Mouse (Mus musculus) thymus, postnatal 36 days (tissue): ENCODE measurements around the gene Arfip2.

Experiments used
- DNase-seq, 2 experiments: peaks; one replicate each; pipeline ENCODE4 v3.0.0; 2022; ENCODE audit warnings: mixed read lengths in 2 of 2

Arfip2 gene

GRCm38 (mm10) chr7:105640233-105640893, at the start of gene Arfip2, which contains the start of gene Gm45799:
Gene Arfip2 (minus strand): TSS chr7:105640416.
Gene Gm45799 (plus strand): TSS chr7:105640552.
- peak; percentile 92 to 96 for DNase-seq

- DNase-seq: no peak
Measured at GRCm38 (mm10) chr7:105685541-105686197, 45.5 kb upstream of the Arfip2 start.

- DNase-seq: peak; percentile 72 to 74
Measured at GRCm38 (mm10) chr7:105650639-105651435, 10.6 kb upstream of the Arfip2 start, which contains the start of gene Dnhd1. Gene Dnhd1 (plus strand): TSS chr7:105650827.

- no peak for DNase-seq
Measured at GRCm38 (mm10) chr7:105641936-105642335, 1.7 kb upstream of the Arfip2 start.

- no peak for DNase-seq
Measured at GRCm38 (mm10) chr7:105640894-105641255, 659 bp upstream of the Arfip2 start.

GRCm38 (mm10) chr7:105639756-105640155, 460 bp downstream of the Arfip2 start, which contains the start of gene Timm10b:
Gene Timm10b (plus strand): TSS chr7:105640056.
- DNase-seq: no peak

- no peak for DNase-seq
Measured at GRCm38 (mm10) chr7:105639304-105639703, 912 bp downstream of the Arfip2 start.

- no peak for DNase-seq
Measured at GRCm38 (mm10) chr7:105638776-105639175, 1.4 kb downstream of the Arfip2 start.

- no peak for DNase-seq
Measured at GRCm38 (mm10) chr7:105635726-105636125, 4.5 kb downstream of the Arfip2 start.

GRCm38 (mm10) chr7:105634272-105634920, 5.8 kb downstream of the Arfip2 start:
- DNase-seq: no peak

GRCm38 (mm10) chr7:105633801-105634135, 6.4 kb downstream of the Arfip2 start:
- DNase-seq: no peak

GRCm38 (mm10) chr7:105633127-105633800, 7.0 kb downstream of the Arfip2 start, which contains the start of gene Trim3:
Gene Trim3 (minus strand): TSS chr7:105633571.
- DNase-seq: peak; percentile 85 to 89

GRCm38 (mm10) chr7:105632551-105632972, 7.7 kb downstream of the Arfip2 start:
- DNase-seq: no peak

GRCm38 (mm10) chr7:105628633-105629032, 11.6 kb downstream of the Arfip2 start:
- DNase-seq: no peak

GRCm38 (mm10) chr7:105625397-105625796, 14.8 kb downstream of the Arfip2 start:
- no peak for DNase-seq

- DNase-seq: no peak
Measured at GRCm38 (mm10) chr7:105621646-105622292, 18.4 kb downstream of the Arfip2 start.

- no peak for DNase-seq
Measured at GRCm38 (mm10) chr7:105621053-105621452, 19.2 kb downstream of the Arfip2 start.

- no peak for DNase-seq
Measured at GRCm38 (mm10) chr7:105619701-105620100, 20.5 kb downstream of the Arfip2 start.

- DNase-seq: no peak
Measured at GRCm38 (mm10) chr7:105617810-105618209, 22.4 kb downstream of the Arfip2 start.

GRCm38 (mm10) chr7:105616561-105616960, 23.7 kb downstream of the Arfip2 start:
- no peak for DNase-seq

GRCm38 (mm10) chr7:105615720-105616119, 24.5 kb downstream of the Arfip2 start:
- no peak for DNase-seq

- no peak for DNase-seq
Measured at GRCm38 (mm10) chr7:105614400-105614799, 25.8 kb downstream of the Arfip2 start.
